Mouse (Mus musculus) adrenal gland, postnatal 14 days (tissue): ENCODE data around the gene Unkl. TPM values are rescaled to one million over a fixed set of nuclear protein-coding genes. Genes with fewer than 3 reads are reported as not detected.
"Not testable (repeated sequence)": the region's sequence is repeated elsewhere in the genome, so short reads cannot be mapped to it uniquely, and the experiment has no call there.

Experiments used
- DNase-seq: peaks from one replicate; pipeline ENCODE4 v3.0.0; 2021; ENCODE audit warnings: mixed read lengths
- total RNA-seq: library from RNA; stranded (reverse); gene quantifications from 2 replicates; pipeline ENCODE4 v1.2.3, GENCODE M21; 2021

Gene Unkl
- total RNA-seq, 1 experiment from 2014 or later: 17.8 TPM

- DNase-seq: no peak
Observed at GRCm38 (mm10) chr17:25219492-25220295, 31.5 kb downstream of the Unkl start.

GRCm38 (mm10) chr17:25220746-25221145 lies 32.5 kb downstream of the Unkl start:
- no peak for DNase-seq

GRCm38 (mm10) chr17:25221821-25222503 lies 33.8 kb downstream of the Unkl start:
- peak; percentile 87 for DNase-seq

- peak; percentile 32 for DNase-seq
Observed at GRCm38 (mm10) chr17:25222504-25222940, 34.3 kb downstream of the Unkl start.

GRCm38 (mm10) chr17:25222951-25223601 lies 34.9 kb downstream of the Unkl start:
- no peak for DNase-seq

- no peak for DNase-seq
Observed at GRCm38 (mm10) chr17:25224586-25225222, 36.5 kb downstream of the Unkl start.

GRCm38 (mm10) chr17:25225659-25226058 lies 37.5 kb downstream of the Unkl start:
- DNase-seq: no peak

- no peak for DNase-seq
Observed at GRCm38 (mm10) chr17:25227991-25228390, 39.8 kb downstream of the Unkl start.

GRCm38 (mm10) chr17:25230014-25230655 lies 41.9 kb downstream of the Unkl start:
- DNase-seq: not testable (repeated sequence)

GRCm38 (mm10) chr17:25230700-25231099 lies 42.5 kb downstream of the Unkl start:
- no peak for DNase-seq

- DNase-seq: not testable (repeated sequence)
Observed at GRCm38 (mm10) chr17:25231621-25232020, 43.4 kb downstream of the Unkl start.

GRCm38 (mm10) chr17:25235635-25236034 lies 47.4 kb downstream of the Unkl start:
- no peak for DNase-seq

- peak; percentile 92 for DNase-seq
Observed at GRCm38 (mm10) chr17:25239695-25240636, 51.8 kb downstream of the Unkl start, which contains the start of the genes Gnptg and Tsr3. Gnptg (minus strand) TSS chr17:25240124. Tsr3 (plus strand) TSS chr17:25240170.

- no peak for DNase-seq
Observed at GRCm38 (mm10) chr17:25243131-25243780, 55.1 kb downstream of the Unkl start.

- no peak for DNase-seq
Observed at GRCm38 (mm10) chr17:25244239-25244638, 56.0 kb downstream of the Unkl start.

- no peak for DNase-seq
Observed at GRCm38 (mm10) chr17:25248033-25248750, 60.0 kb downstream of the Unkl start.

- DNase-seq: no peak
Observed at GRCm38 (mm10) chr17:25250181-25250835, 62.1 kb downstream of the Unkl start.

- no peak for DNase-seq
Observed at GRCm38 (mm10) chr17:25252643-25253042, 64.4 kb downstream of the Unkl start.

GRCm38 (mm10) chr17:25253760-25254159 lies 65.6 kb downstream of the Unkl start:
- no peak for DNase-seq
